ENCODE assay signal across 19 mouse cellular contexts in genomic region chr13:24852570-24852969, GRCm38 (mm10). TPM values are rescaled to one million over a fixed set of nuclear protein-coding genes. Genes with fewer than 3 reads are reported as not detected.
"Had no signal": no experiment of that assay in that cellular context is flagged by ENCODE, and none has a peak within 500 bp of the region (broad histone marks: within the 10 kb centered on the region; RNA-seq: fewer than 3 reads in every experiment).

No protein-coding gene starts in this region.

- ATAC-seq: midbrain, embryonic 15.5 days had no signal

- H3K36me3 ChIP-seq: kidney, embryonic 15.5 days; liver, embryonic 13.5 days; midbrain, embryonic 15.5 days; neural tube, embryonic 12.5 days had no signal

- H3K27ac ChIP-seq: kidney, embryonic 15.5 days; left cerebral cortex, adult 2 months; liver, embryonic 13.5 days; midbrain, embryonic 15.5 days; neural tube, embryonic 12.5 days; neural tube, embryonic 15.5 days had no signal

- H3K27me3 ChIP-seq: kidney, embryonic 15.5 days; liver, embryonic 13.5 days; midbrain, embryonic 15.5 days; neural tube, embryonic 12.5 days; neural tube, embryonic 15.5 days had no signal

- DNase-seq: kidney, postnatal 10 days; kidney, postnatal 36 days; layer of hippocampus, postnatal 36 days; liver, embryonic 13.5 days; lung, adult 2 months; lung, postnatal 14 days; lung, postnatal 4 days; right cerebral cortex, postnatal 25 days; thymus, adult 2 months; thymus, postnatal 14 days; thymus, postnatal 4 days had no signal

- H3K4me3 ChIP-seq: kidney, embryonic 15.5 days; left cerebral cortex, adult 2 months; liver, embryonic 13.5 days; midbrain, embryonic 15.5 days; neural tube, embryonic 12.5 days; neural tube, embryonic 15.5 days had no signal

- H3K4me1 ChIP-seq: kidney, embryonic 15.5 days; liver, embryonic 13.5 days; midbrain, embryonic 15.5 days; neural tube, embryonic 12.5 days; neural tube, embryonic 15.5 days had no signal

- H3K4me2 ChIP-seq: kidney, embryonic 15.5 days; liver, embryonic 13.5 days; midbrain, embryonic 11.5 days; midbrain, embryonic 15.5 days; neural tube, embryonic 12.5 days; neural tube, embryonic 15.5 days had no signal

- H3K9me3 ChIP-seq: kidney, embryonic 15.5 days; liver, embryonic 13.5 days; midbrain, embryonic 15.5 days; neural tube, embryonic 12.5 days; neural tube, embryonic 15.5 days had no signal

- H3K9ac ChIP-seq: kidney, embryonic 15.5 days; liver, embryonic 13.5 days; midbrain, embryonic 15.5 days; neural tube, embryonic 12.5 days; neural tube, embryonic 15.5 days had no signal

RNA-seq across cellular contexts. Expression of gene D130043K22Rik, which starts 7.6 kb away (rescaled TPM):
- total RNA-seq: megakaryocyte progenitor cell, adult 5-6 weeks had no signal
- polyA plus RNA-seq: spleen, adult 2 months had no signal
